Mouse (Mus musculus) neural tube, embryonic 14.5 days (tissue): Measurements from ENCODE around the gene Gm10324. TPM values are rescaled to one million over a fixed set of nuclear protein-coding genes. Genes with fewer than 3 reads are reported as not detected.
"Not testable (repeated sequence)": the region's sequence is repeated elsewhere in the genome, so short reads cannot be mapped to it uniquely, and the experiment has no call there.

Experiments
- ATAC-seq: fragments of 200-750 bp; cut with Nextera tagmentation; 2 replicates; pipeline ENCODE4 v1.8.0; 2017; ENCODE audit warnings: low read depth, mild to moderate bottlenecking, moderate TSS enrichment, moderate library complexity
- H3K27ac ChIP-seq: fragments of 300-500 bp; sonication (generic); 2 replicates; pipeline ENCODE4 v1.5.1; 2014; ENCODE audit warnings: low read depth, mild to moderate bottlenecking, control low read depth, low read length, moderate library complexity, mixed read lengths
- H3K27me3 ChIP-seq: fragments of 300-500 bp; sonication (generic); 2 replicates; pipeline ENCODE4 v1.6.1; 2014; ENCODE audit warnings: low read length; ENCODE audit not compliant: control insufficient read depth, insufficient read depth
- H3K36me3 ChIP-seq: fragments of 300-500 bp; sonication (generic); 2 replicates; pipeline ENCODE4 v1.6.1; 2014; ENCODE audit warnings: low read length, mixed read lengths; ENCODE audit not compliant: control insufficient read depth, insufficient read depth
- H3K4me1 ChIP-seq: fragments of 300-500 bp; sonication (generic); 2 replicates; pipeline ENCODE4 v1.6.1; 2014; ENCODE audit warnings: low read length; ENCODE audit not compliant: control insufficient read depth, insufficient read depth
- H3K4me2 ChIP-seq: fragments of 300-500 bp; sonication (generic); 2 replicates; pipeline ENCODE4 v1.6.1; 2014; ENCODE audit warnings: mild to moderate bottlenecking, low read depth, low read length, control low read depth
- H3K4me3 ChIP-seq: fragments of 300-500 bp; sonication (generic); 2 replicates; pipeline ENCODE4 v1.5.1; 2014; ENCODE audit warnings: low read depth, low read length, control low read depth, mixed read lengths
- H3K9ac ChIP-seq: fragments of 300-500 bp; sonication (generic); replicated peaks from 2 replicates; pipeline ENCODE4 v1.6.1; 2014; ENCODE audit warnings: low read depth, mild to moderate bottlenecking, control low read depth, low read length, mixed read lengths
- H3K9me3 ChIP-seq: fragments of 300-500 bp; sonication (generic); 2 replicates; pipeline ENCODE4 v1.6.1; 2016; ENCODE audit warnings: low read length; ENCODE audit not compliant: control insufficient read depth
- WGBS: fragments of 180-500 bp; shearing (Covaris S2); extraction: QIAGEN DNeasy Blood & Tissue Kit; methylation state at CpG from one replicate; pipeline ENCODE4 v1.1.7; 2014; 5-methylcytosine and 5-hydroxymethylcytosine counted together
- polyA plus RNA-seq: library from polyadenylated mRNA; unstranded; fragments of >200 nt; fragmentation: Nextera tagmentation; extraction: Ambion mirVana; gene quantifications from 2 replicates; pipeline ENCODE4 v1.2.1, GENCODE M21; 2014

Gm10324 gene
- not detected in 2 replicates for polyA plus RNA-seq

DNA sequence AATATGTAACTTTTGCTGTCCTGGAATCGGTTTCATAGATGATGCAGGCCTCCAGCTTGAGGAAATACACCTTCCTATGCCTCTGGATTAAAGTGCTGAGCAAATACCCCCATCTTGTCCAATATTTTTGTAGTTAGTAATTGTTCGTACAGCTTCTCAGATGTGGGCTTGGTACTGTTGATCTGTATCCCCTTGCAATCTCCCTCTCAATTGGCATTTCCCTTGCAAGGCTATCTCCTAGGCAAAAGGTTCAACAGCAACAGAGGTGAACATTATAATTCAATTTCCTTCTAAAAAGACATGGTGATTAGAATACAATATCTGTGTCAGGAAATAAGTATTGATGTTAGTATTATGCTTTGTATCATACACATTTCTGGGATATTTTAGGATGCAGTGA, at the start of gene Gm10324:
Gene Gm10324 (plus strand): TSS at position 301 of the 400 bp plus-strand sequence.
- H3K9me3 ChIP-seq, H3K27me3 ChIP-seq, H3K4me2 ChIP-seq, H3K4me1 ChIP-seq, ATAC-seq, H3K9ac ChIP-seq, H3K36me3 ChIP-seq, H3K4me3 ChIP-seq, H3K27ac ChIP-seq: not testable (repeated sequence)
- no CpG with 5 or more reads among the region's 2 CpGs for WGBS

Other genes with a start within 250 kb of the Gm10324 start
- not detected in 2 replicates for gene Gm10772, start 108.0 kb downstream of the Gm10324 start, polyA plus RNA-seq